Mouse (Mus musculus) kidney, postnatal 0 days (tissue): ENCODE measurements around the gene Cbx2. TPM values are rescaled to one million over a fixed set of nuclear protein-coding genes. Genes with fewer than 3 reads are reported as not detected.

ENCODE experiments used
- ATAC-seq: fragments of 200-750 bp; cut with Nextera tagmentation; replicated peaks from 2 replicates; pipeline ENCODE4 v1.8.0; 2017; ENCODE audit warnings: low read depth, moderate number of reproducible peaks, moderate TSS enrichment, moderate library complexity; ENCODE audit not compliant: low FRiP score
- DNase-seq: peaks from one replicate; pipeline ENCODE4 v3.0.0-alpha.2; 2016; ENCODE audit warnings: low spot score
- H3K27ac ChIP-seq: fragments of 300-500 bp; sonication (generic); 2 replicates; pipeline ENCODE4 v1.5.1; 2014; ENCODE audit warnings: mild to moderate bottlenecking
- H3K27me3 ChIP-seq: fragments of 300-500 bp; sonication (generic); 2 replicates; pipeline ENCODE4 v1.6.1; 2014; ENCODE audit warnings: low read length, mixed read lengths; ENCODE audit not compliant: insufficient read depth
- H3K36me3 ChIP-seq: fragments of 300-500 bp; sonication (generic); 2 replicates; pipeline ENCODE4 v1.6.1; 2014; ENCODE audit warnings: low read length, mixed read lengths; ENCODE audit not compliant: insufficient read depth
- H3K4me1 ChIP-seq: fragments of 300-500 bp; sonication (generic); replicated peaks from 2 replicates; pipeline ENCODE4 v1.6.1; 2014; ENCODE audit warnings: antibody characterized with exemption, low read length, mixed read lengths; ENCODE audit not compliant: insufficient read depth
- H3K4me2 ChIP-seq: fragments of 300-500 bp; sonication (generic); 2 replicates; pipeline ENCODE4 v1.6.1; 2014; ENCODE audit warnings: mild to moderate bottlenecking, low read length, moderate library complexity, mixed read lengths
- H3K4me3 ChIP-seq: fragments of 300-500 bp; sonication (generic); replicated peaks from 2 replicates; pipeline ENCODE4 v1.5.1; 2014; ENCODE audit warnings: low read depth, low read length
- H3K9ac ChIP-seq: fragments of 300-500 bp; sonication (generic); 2 replicates; pipeline ENCODE4 v1.6.1; 2014; ENCODE audit warnings: low read depth, low read length
- H3K9me3 ChIP-seq: fragments of 300-500 bp; sonication (generic); replicated peaks from 2 replicates; pipeline ENCODE4 v1.6.1; 2016; ENCODE audit warnings: low read length, inconsistent platforms, mixed read lengths
- CTCF ChIP-seq: IDR thresholded peaks from 2 replicates; pipeline ENCODE4 v1.5.1; 2016; ENCODE audit warnings: antibody characterized with exemption, low read depth, mild to moderate bottlenecking, moderate library complexity
- WGBS: fragments of 180-500 bp; shearing (Covaris S2); extraction: QIAGEN DNeasy Blood & Tissue Kit; methylation state at CpG from one replicate; pipeline ENCODE4 v1.1.7; 2014; 5-methylcytosine and 5-hydroxymethylcytosine counted together
- polyA plus RNA-seq: library from polyadenylated mRNA; unstranded; fragments of >200 nt; fragmentation: Nextera tagmentation; extraction: Ambion mirVana; gene quantifications from 2 replicates; pipeline ENCODE4 v1.2.1, GENCODE M21; 2015

Gene Cbx2
- polyA plus RNA-seq, 1 experiment from 2014 or later, result 16.7 TPM

- Histone ChIP-seq H3K4me1 (no peaks in the 10 kb centered on the region), H3K4me3 (no peak overlapping the region), H3K27me3 (no peaks in the 10 kb centered on the region), H3K36me3 (no peaks in the 10 kb centered on the region), H3K4me2 (no peak overlapping the region), H3K9ac (no peak overlapping the region), H3K27ac (no peak overlapping the region), H3K9me3 (no peaks in the 10 kb centered on the region)
- 49% methylated on average over 12 of the region's 12 CpGs for WGBS
- ATAC-seq (no peak), DNase-seq (no peak)
- no peak for TF ChIP-seq CTCF
Measured at GRCm38 (mm10) chr11:118982593-118983113, 40.1 kb upstream of the Cbx2 start.

GRCm38 (mm10) chr11:118985571-118985970, 37.2 kb upstream of the Cbx2 start:
- 54% methylated on average over 5 of the region's 5 CpGs for WGBS
- H3K27ac ChIP-seq, result no peak overlapping the region
- TF ChIP-seq CTCF, result no peak
- no peaks in the 10 kb centered on the region for H3K36me3 ChIP-seq
- H3K4me1 ChIP-seq, result no peaks in the 10 kb centered on the region
- no peak overlapping the region for H3K4me2 ChIP-seq
- no peak overlapping the region for H3K4me3 ChIP-seq
- ATAC-seq (no peak), DNase-seq (no peak)
- H3K27me3 ChIP-seq, result no peaks in the 10 kb centered on the region
- no peak overlapping the region for H3K9ac ChIP-seq
- H3K9me3 ChIP-seq, result no peaks in the 10 kb centered on the region

GRCm38 (mm10) chr11:118987999-118988398, 34.8 kb upstream of the Cbx2 start, which contains the start of gene Enpp7:
TSS of gene Enpp7 (plus strand) at chr11:118988188.
- no peaks in the 10 kb centered on the region for H3K27me3 ChIP-seq
- H3K27ac ChIP-seq, result no peak within 1 kb of the TSS
- no peak within 1 kb of the TSS for H3K4me2 ChIP-seq
- H3K9ac ChIP-seq, result no peak within 1 kb of the TSS
- no peaks in the 10 kb centered on the region for H3K9me3 ChIP-seq
- DNase-seq, result no peak
- no peak for ATAC-seq
- WGBS, result 86% methylated on average over 10 of the region's 10 CpGs
- TF ChIP-seq CTCF, result no peak
- H3K4me3 ChIP-seq, result no peak within 1 kb of the TSS
- no peaks in the 10 kb centered on the region for H3K36me3 ChIP-seq
- no peaks in the 10 kb centered on the region for H3K4me1 ChIP-seq

GRCm38 (mm10) chr11:118992781-118993180, 30.0 kb upstream of the Cbx2 start:
- Histone ChIP-seq H3K4me1 (no peaks in the 10 kb centered on the region), H3K27ac (no peak overlapping the region), H3K9me3 (no peaks in the 10 kb centered on the region), H3K9ac (no peak overlapping the region), H3K27me3 (no peaks in the 10 kb centered on the region), H3K4me3 (no peak overlapping the region), H3K36me3 (no peaks in the 10 kb centered on the region), H3K4me2 (no peak overlapping the region)
- WGBS, result 40% methylated on average over 3 of the region's 3 CpGs
- ATAC-seq (no peak), DNase-seq (no peak)
- TF ChIP-seq CTCF, result no peak

- WGBS, result 22% methylated on average over 4 of the region's 4 CpGs
- H3K27ac ChIP-seq, result no peak overlapping the region
- H3K4me2 ChIP-seq, result no peak overlapping the region
- H3K9me3 ChIP-seq, result no peaks in the 10 kb centered on the region
- H3K4me1 ChIP-seq, result 0 out of 2 replicates have a peak, but pooled peaks cover 4% of the 10 kb centered on the region
- H3K36me3 ChIP-seq, result no peaks in the 10 kb centered on the region
- H3K9ac ChIP-seq, result no peak overlapping the region
- DNase-seq (peak; percentile 10), ATAC-seq (no peak)
- TF ChIP-seq CTCF, result no peak
- no peak overlapping the region for H3K4me3 ChIP-seq
- H3K27me3 ChIP-seq, result peaks cover 14% of the 10 kb centered on the region
Measured at GRCm38 (mm10) chr11:118995448-118995847, 27.3 kb upstream of the Cbx2 start.

GRCm38 (mm10) chr11:118997182-118997581, 25.6 kb upstream of the Cbx2 start:
- Histone ChIP-seq H3K36me3 (no peaks in the 10 kb centered on the region), H3K4me1 (0 out of 2 replicates have a peak, but pooled peaks cover 4% of the 10 kb centered on the region), H3K4me2 (no peak overlapping the region), H3K27me3 (peaks cover 14% of the 10 kb centered on the region), H3K9ac (no peak overlapping the region), H3K27ac (no peak overlapping the region), H3K4me3 (no peak overlapping the region), H3K9me3 (no peaks in the 10 kb centered on the region)
- WGBS, result 62% methylated on average over 3 of the region's 3 CpGs
- DNase-seq (no peak), ATAC-seq (no peak)
- TF ChIP-seq CTCF, result no peak
